Mouse (Mus musculus) forebrain, postnatal 0 days (tissue): ENCODE data around the gene Pnmt. TPM values are rescaled to one million over a fixed set of nuclear protein-coding genes. Genes with fewer than 3 reads are reported as not detected.

Experiments
- ATAC-seq: fragments of 200-750 bp; cut with Nextera tagmentation; 2 replicates; pipeline ENCODE4 v1.8.0; 2017; ENCODE audit warnings: mild to moderate bottlenecking, moderate library complexity
- DNase-seq: peaks from one replicate; pipeline ENCODE4 v3.0.0-alpha.2; 2015
- H3K27ac ChIP-seq: fragments of 300-500 bp; sonication (generic); 2 replicates; pipeline ENCODE4 v1.5.1; 2014; ENCODE audit warnings: low read depth, mild to moderate bottlenecking, antibody characterized with exemption, low read length, moderate library complexity, mixed read lengths
- H3K27me3 ChIP-seq: fragments of 300-500 bp; sonication (generic); 2 replicates; pipeline ENCODE4 v1.6.1; 2014; ENCODE audit warnings: mild to moderate bottlenecking, low read length, mixed read lengths; ENCODE audit not compliant: insufficient read depth
- H3K36me3 ChIP-seq: fragments of 300-500 bp; sonication (generic); 2 replicates; pipeline ENCODE4 v1.6.1; 2014; ENCODE audit warnings: mild to moderate bottlenecking, moderate library complexity; ENCODE audit not compliant: insufficient read depth
- H3K4me1 ChIP-seq: fragments of 300-500 bp; sonication (generic); 2 replicates; pipeline ENCODE4 v1.6.1; 2014; ENCODE audit warnings: antibody characterized with exemption; ENCODE audit not compliant: insufficient read depth
- H3K4me2 ChIP-seq: fragments of 300-500 bp; sonication (generic); 2 replicates; pipeline ENCODE4 v1.6.1; 2014; ENCODE audit warnings: low read depth, mild to moderate bottlenecking, moderate library complexity
- H3K4me3 ChIP-seq: fragments of 300-500 bp; sonication (generic); 2 replicates; pipeline ENCODE4 v1.5.1; 2014; ENCODE audit warnings: low read depth, low read length, mixed read lengths
- H3K9ac ChIP-seq: fragments of 300-500 bp; sonication (generic); 2 replicates; pipeline ENCODE4 v1.6.1; 2014; ENCODE audit warnings: mild to moderate bottlenecking
- H3K9me3 ChIP-seq: fragments of 300-500 bp; sonication (generic); 2 replicates; pipeline ENCODE4 v1.6.1; 2016; ENCODE audit warnings: low read length
- CTCF ChIP-seq: sonication (generic); IDR thresholded peaks from 2 replicates; pipeline ENCODE4 v1.5.1; 2016; ENCODE audit warnings: antibody characterized with exemption, control low read depth, low read depth
- WGBS: fragments of 180-500 bp; shearing (Covaris S2); extraction: QIAGEN DNeasy Blood & Tissue Kit; methylation state at CpG from one replicate; pipeline ENCODE4 v1.1.7; 2014; 5-methylcytosine and 5-hydroxymethylcytosine counted together
- polyA plus RNA-seq: library from polyadenylated mRNA; unstranded; fragments of >200 nt; fragmentation: Nextera tagmentation; extraction: Ambion mirVana; gene quantifications from 2 replicates; pipeline ENCODE4 v1.2.1, GENCODE M21; 2015
- total RNA-seq: library from RNA; depleted of rRNA; stranded (reverse); fragments of >200 nt; gene quantifications from 2 replicates; pipeline ENCODE4 v1.2.3, GENCODE M21; 2014

Pnmt gene
- total and polyA plus RNA-seq, 2 experiments from 2014 or later, result 1.8 to 3.5 TPM

- no peak for TF ChIP-seq CTCF
- H3K27me3 ChIP-seq, result no peaks in the 10 kb centered on the region
- H3K36me3 ChIP-seq, result no peaks in the 10 kb centered on the region
- peak overlapping the region; percentile 61 for H3K4me3 ChIP-seq
- H3K4me1 ChIP-seq, result peaks cover 11% of the 10 kb centered on the region
- peak overlapping the region; percentile 78 for H3K9ac ChIP-seq
- ATAC-seq, result no peak
- H3K4me2 ChIP-seq, result peak overlapping the region; percentile 72
- DNase-seq, result no peak
- H3K27ac ChIP-seq, result peak overlapping the region; percentile 94
- WGBS, result 59% methylated on average over 3 of the region's 3 CpGs
- no peaks in the 10 kb centered on the region for H3K9me3 ChIP-seq
These were observed 14.6 kb downstream of the Pnmt start for GRCm38 (mm10) chr11:98400816-98401215.

DNA sequence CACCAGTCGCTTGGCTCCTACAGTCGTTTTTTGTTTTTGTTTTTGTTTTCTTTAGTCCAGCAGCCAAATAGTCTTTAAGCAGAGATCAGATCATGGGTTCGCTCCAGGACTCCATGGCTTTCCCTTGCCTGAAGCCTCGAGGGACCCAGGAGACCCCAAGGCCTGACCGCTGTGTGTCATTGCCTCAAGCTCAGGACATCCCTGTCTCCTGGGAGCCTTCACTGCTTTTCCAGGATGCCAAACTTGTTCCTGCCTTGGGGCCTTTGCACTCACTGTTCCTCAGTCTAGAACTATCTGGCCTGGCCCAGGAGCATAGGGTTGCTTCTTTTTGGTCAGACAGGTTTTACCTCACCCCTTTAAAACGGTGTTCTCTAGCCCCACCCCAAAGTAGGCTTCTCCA, 20.4 kb downstream of the Pnmt start:
- Histone ChIP-seq H3K4me2 (no peak overlapping the region), H3K4me3 (no peak overlapping the region), H3K9ac (no peak overlapping the region), H3K4me1 (no peaks in the 10 kb centered on the region), H3K9me3 (no peaks in the 10 kb centered on the region), H3K27me3 (peaks cover 13% of the 10 kb centered on the region), H3K36me3 (no peaks in the 10 kb centered on the region), H3K27ac (no peak overlapping the region)
- 72% methylated on average over 6 of the region's 6 CpGs for WGBS
- DNase-seq (no peak), ATAC-seq (no peak)
- TF ChIP-seq CTCF, result no peak

- TF ChIP-seq CTCF, result no peak
- H3K4me2 ChIP-seq, result no peak overlapping the region
- no peak overlapping the region for H3K27ac ChIP-seq
These were observed 22.6 kb downstream of the Pnmt start for GRCm38 (mm10) chr11:98408872-98409271.

GRCm38 (mm10) chr11:98409341-98409822, 23.1 kb downstream of the Pnmt start:
- DNase-seq (no peak), ATAC-seq (0 out of 2 replicates have a peak, but pooled peaks have one; percentile 30)
- H3K9me3 ChIP-seq, result no peaks in the 10 kb centered on the region
- peaks cover 23% of the 10 kb centered on the region for H3K27me3 ChIP-seq
- WGBS, result 2% methylated on average over 10 of the region's 10 CpGs
- no peak overlapping the region for H3K4me3 ChIP-seq
- H3K27ac ChIP-seq, result no peak overlapping the region
- no peaks in the 10 kb centered on the region for H3K36me3 ChIP-seq
- no peak overlapping the region for H3K4me2 ChIP-seq
- no peak overlapping the region for H3K9ac ChIP-seq
- TF ChIP-seq CTCF, result no peak
- no peaks in the 10 kb centered on the region for H3K4me1 ChIP-seq

More at GRCm38 (mm10) chr11:98408872-98409271, 22.6 kb downstream of the Pnmt start:
- no peaks in the 10 kb centered on the region for H3K4me1 ChIP-seq
- DNase-seq (no peak), ATAC-seq (no peak)
- no peaks in the 10 kb centered on the region for H3K36me3 ChIP-seq
- peaks cover 23% of the 10 kb centered on the region for H3K27me3 ChIP-seq
- no peaks in the 10 kb centered on the region for H3K9me3 ChIP-seq
- H3K4me3 ChIP-seq, result no peak overlapping the region
- 54% methylated on average over 8 of the region's 8 CpGs for whole genome bisulfite sequencing
- no peak overlapping the region for H3K9ac ChIP-seq

- Histone ChIP-seq H3K36me3 (no peaks in the 10 kb centered on the region), H3K9ac (peak within 1 kb of the TSS; percentile 51), H3K4me3 (peak within 1 kb of the TSS; percentile 48), H3K27me3 (peaks cover 23% of the 10 kb centered on the region), H3K4me2 (peak within 1 kb of the TSS; percentile 98), H3K9me3 (no peaks in the 10 kb centered on the region), H3K27ac (peak within 1 kb of the TSS; percentile 50; the same call in 1 of the 2 replicates), H3K4me1 (no peaks in the 10 kb centered on the region)
- under 1% methylated on average over 33 of the region's 49 CpGs for WGBS
- DNase-seq (peak; percentile 63), ATAC-seq (peak; percentile 77)
- TF ChIP-seq CTCF, result no peak
These were observed 26.1 kb downstream of the Pnmt start, which contains the start of gene Erbb2 for GRCm38 (mm10) chr11:98412273-98412796. TSS of gene Erbb2 (plus strand) at chr11:98412470.

DNA sequence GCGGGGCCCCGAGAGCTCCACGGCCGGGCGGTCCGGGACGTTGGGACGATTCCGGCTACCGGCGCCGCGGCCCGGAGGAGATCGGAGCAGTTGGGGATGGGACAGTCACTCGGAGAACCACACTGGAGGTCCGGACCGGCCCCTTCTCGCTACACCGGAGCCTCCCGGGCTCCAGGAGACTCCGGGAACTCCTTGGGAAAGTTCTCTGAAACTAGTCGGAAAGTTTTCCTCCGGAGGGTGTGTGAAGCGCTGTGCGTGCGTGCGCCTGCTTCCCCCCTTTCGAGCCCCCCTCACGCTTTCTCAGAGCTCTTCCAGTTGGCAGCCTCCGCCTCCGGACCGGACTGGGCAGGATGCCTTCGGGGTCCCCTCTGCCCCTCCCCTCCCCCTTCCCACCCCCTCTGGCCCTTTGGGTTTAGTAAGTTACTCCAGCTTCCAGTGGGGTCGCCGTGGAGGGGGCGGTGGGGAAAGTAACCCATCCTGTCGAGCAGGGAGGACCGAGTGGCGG, 26.6 kb downstream of the Pnmt start:
- peak overlapping the region; percentile 51 for H3K9ac ChIP-seq
- peak overlapping the region; percentile 50; the same call in 1 of the 2 replicates for H3K27ac ChIP-seq
- no peaks in the 10 kb centered on the region for H3K4me1 ChIP-seq
- peak; percentile 37 for DNase-seq
- no peaks in the 10 kb centered on the region for H3K9me3 ChIP-seq
- H3K4me2 ChIP-seq, result peak overlapping the region; percentile 98
- WGBS, result under 1% methylated on average over 39 of the region's 40 CpGs
- peak; percentile 40 for ATAC-seq
- TF ChIP-seq CTCF, result no peak
- peak overlapping the region; percentile 48 for H3K4me3 ChIP-seq
- H3K36me3 ChIP-seq, result no peaks in the 10 kb centered on the region
- H3K27me3 ChIP-seq, result peaks cover 23% of the 10 kb centered on the region

GRCm38 (mm10) chr11:98413731-98414130, 27.5 kb downstream of the Pnmt start:
- Histone ChIP-seq H3K9me3 (no peaks in the 10 kb centered on the region), H3K4me3 (no peak overlapping the region), H3K27me3 (peaks cover 23% of the 10 kb centered on the region), H3K9ac (no peak overlapping the region), H3K27ac (no peak overlapping the region), H3K4me2 (peak overlapping the region; percentile 98), H3K4me1 (no peaks in the 10 kb centered on the region), H3K36me3 (no peaks in the 10 kb centered on the region)
- DNase-seq (no peak), ATAC-seq (no peak)
- WGBS, result 35% methylated on average over 7 of the region's 7 CpGs
- no peak for TF ChIP-seq CTCF
